Mouse (Mus musculus): ENCODE data around the gene Tars. TPM values are rescaled to one million over a fixed set of nuclear protein-coding genes. Genes with fewer than 3 reads are reported as not detected.

The Tars gene
- 56.3 TPM for polyA plus RNA-seq (2017; shearing (Covaris generic))

GRCm38 (mm10) chr15:11399356-11400067 lies at the start of gene Tars:
Gene Tars (minus strand): TSS chr15:11399665.

